Mouse (Mus musculus) gastrocnemius, adult 2 months (tissue): ENCODE measurements at regions not wholly inside any gene's neighbourhood (a gene's known extent, or its start where the extent isn't known, plus 50 kb on each side); places are given as distances from the start of the nearest gene placed in this dataset.
"Not testable (repeated sequence)": the region's sequence is repeated elsewhere in the genome, so short reads cannot be mapped to it uniquely, and the experiment has no call there.

Experiments used
- DNase-seq: peaks from one replicate; pipeline ENCODE4 v3.0.0; 2022
- H3K27ac ChIP-seq: fragments of 200-600 bp; 2 replicates; pipeline ENCODE4 v1.8.1; 2022; ENCODE audit warnings: mild to moderate bottlenecking
- H3K4me3 ChIP-seq: fragments of 200-600 bp; 2 replicates; pipeline ENCODE4 v1.8.1; 2022; ENCODE audit warnings: mild to moderate bottlenecking, moderate library complexity
- CTCF ChIP-seq: fragments of 200-600 bp; IDR thresholded peaks from 2 replicates; pipeline ENCODE4 v1.8.1; 2022; ENCODE audit warnings: antibody characterized with exemption, mild to moderate bottlenecking, moderate library complexity
- intact Hi-C: fragments of 180-260 bp; cut with DNase I; formaldehyde crosslinking; loops from one replicate; pipeline ENCODE4 v1.15.1; 2025

- TF ChIP-seq CTCF, result no peak
- Histone ChIP-seq H3K27ac (peak overlapping the region; percentile 68), H3K4me3 (no peak overlapping the region; the same call in 1 of the 2 replicates)
- peak; percentile 89 for DNase-seq
- intact Hi-C loops, result no loop called here
Observed at GRCm38 (mm10) chr6:31011407-31012020, 52.6 kb upstream of the Klf14 start.

GRCm38 (mm10) chr6:31016566-31016965 is 57.7 kb upstream of the Klf14 start:
- intact Hi-C loops, result no loop called here
- DNase-seq, result no peak
- no peak overlapping the region for H3K4me3 ChIP-seq
- no peak for TF ChIP-seq CTCF
- no peak overlapping the region for H3K27ac ChIP-seq

- no peak for TF ChIP-seq CTCF
- no peak overlapping the region for H3K4me3 ChIP-seq
Observed at GRCm38 (mm10) chr6:31021776-31022175, 62.9 kb upstream of the Klf14 start.

GRCm38 (mm10) chr6:31029777-31030176 is 70.9 kb upstream of the Klf14 start:
- intact Hi-C loops, result loop anchor here (10.0 kb wide), 2 partner anchors 495 to 625 kb away; partner anchors contain the start of gene Klhdc10
- no peak overlapping the region for H3K4me3 ChIP-seq
- DNase-seq, result no peak
- TF ChIP-seq CTCF, result no peak
- H3K27ac ChIP-seq, result no peak overlapping the region

More at GRCm38 (mm10) chr6:31021776-31022175, 62.9 kb upstream of the Klf14 start:
- no peak for DNase-seq
- intact Hi-C loops, result no loop called here
- H3K27ac ChIP-seq, result no peak overlapping the region

GRCm38 (mm10) chr6:31031022-31031421 is 72.1 kb upstream of the Klf14 start:
- DNase-seq, result no peak
- Histone ChIP-seq H3K4me3 (no peak overlapping the region), H3K27ac (no peak overlapping the region)
- TF ChIP-seq CTCF, result no peak
- intact Hi-C loops, result loop anchor here (10.0 kb wide), 2 partner anchors 496 to 626 kb away; partner anchors contain the start of gene Klhdc10

GRCm38 (mm10) chr6:31032147-31032546 is 73.3 kb upstream of the Klf14 start:
- DNase-seq, result no peak
- no peak for TF ChIP-seq CTCF
- Histone ChIP-seq H3K27ac (no peak overlapping the region), H3K4me3 (no peak overlapping the region)
- intact Hi-C loops, result loop anchor here (10.0 kb wide), 2 partner anchors 497 to 627 kb away; partner anchors contain the start of gene Klhdc10

GRCm38 (mm10) chr6:31032980-31033608 is 74.2 kb upstream of the Klf14 start:
- intact Hi-C loops, result loop anchor here (10.0 kb wide), 2 partner anchors 498 to 628 kb away; partner anchors contain the start of gene Klhdc10
- Histone ChIP-seq H3K27ac (no peak overlapping the region), H3K4me3 (peak overlapping the region; percentile 56)
- TF ChIP-seq CTCF, result peak; percentile 84
- peak; percentile 63 for DNase-seq

- intact Hi-C loops, result loop anchor here (10.0 kb wide), 2 partner anchors 500 to 630 kb away; partner anchors contain the start of gene Klhdc10
- no peak for DNase-seq
- TF ChIP-seq CTCF, result no peak
- Histone ChIP-seq H3K4me3 (no peak overlapping the region), H3K27ac (no peak overlapping the region)
Observed at GRCm38 (mm10) chr6:31034796-31035195, 75.9 kb upstream of the Klf14 start.

- no peak for TF ChIP-seq CTCF
- intact Hi-C loops, result loop anchor here (10.0 kb wide), 2 partner anchors 503 to 633 kb away; partner anchors contain the start of gene Klhdc10
- peak overlapping the region; percentile 58 for H3K4me3 ChIP-seq
- peak overlapping the region; percentile 55 for H3K27ac ChIP-seq
- peak; percentile 51 for DNase-seq
Observed at GRCm38 (mm10) chr6:31037801-31038395, 79.0 kb upstream of the Klf14 start.

- H3K27ac ChIP-seq, DNase-seq: not testable (repeated sequence)
- peak overlapping the region; percentile 58 for H3K4me3 ChIP-seq
- intact Hi-C loops, result loop anchor here (10.0 kb wide), 2 partner anchors 504 to 634 kb away; partner anchors contain the start of gene Klhdc10
- TF ChIP-seq CTCF, result peak; percentile 75
Observed at GRCm38 (mm10) chr6:31038445-31038844, 79.6 kb upstream of the Klf14 start.

GRCm38 (mm10) chr6:31039485-31039884 is 80.6 kb upstream of the Klf14 start:
- intact Hi-C loops, result loop anchor here (10.0 kb wide), 2 partner anchors 505 to 635 kb away; partner anchors contain the start of gene Klhdc10
- Histone ChIP-seq H3K27ac (no peak overlapping the region), H3K4me3 (no peak overlapping the region)
- no peak for DNase-seq
- no peak for TF ChIP-seq CTCF

- Histone ChIP-seq H3K27ac (no peak overlapping the region), H3K4me3 (no peak overlapping the region)
- no peak for TF ChIP-seq CTCF
- intact Hi-C loops, result no loop called here
- DNase-seq, result no peak
Observed at GRCm38 (mm10) chr6:31040783-31041182, 81.9 kb upstream of the Klf14 start.

GRCm38 (mm10) chr6:31043368-31043767 is 84.5 kb upstream of the Klf14 start:
- no peak for TF ChIP-seq CTCF
- intact Hi-C loops, result no loop called here
- DNase-seq, result no peak
- Histone ChIP-seq H3K4me3 (no peak overlapping the region), H3K27ac (no peak overlapping the region)
